Mouse (Mus musculus) midbrain, embryonic 14.5 days (tissue): ENCODE data around the gene Igf1r. TPM values are rescaled to one million over a fixed set of nuclear protein-coding genes. Genes with fewer than 3 reads are reported as not detected.

Source experiments
- ATAC-seq: fragments of 200-750 bp; cut with Nextera tagmentation; 2 replicates; pipeline ENCODE4 v1.8.0; 2017; ENCODE audit warnings: moderate number of reproducible peaks, moderate library complexity; ENCODE audit not compliant: low FRiP score, low TSS enrichment
- DNase-seq: peaks from one replicate; pipeline ENCODE4 v3.0.0-alpha.2; 2015
- H3K27ac ChIP-seq: fragments of 300-500 bp; sonication (generic); replicated peaks from 2 replicates; pipeline ENCODE4 v1.5.1; 2014; ENCODE audit warnings: mild to moderate bottlenecking, low read depth, low read length, moderate library complexity
- H3K27me3 ChIP-seq: fragments of 300-500 bp; sonication (generic); 2 replicates; pipeline ENCODE4 v1.6.1; 2014; ENCODE audit warnings: low read length, control low read depth, mixed read lengths; ENCODE audit not compliant: control insufficient read depth, insufficient read depth
- H3K36me3 ChIP-seq: fragments of 300-500 bp; sonication (generic); 2 replicates; pipeline ENCODE4 v1.6.1; 2014; ENCODE audit warnings: low read length, control low read depth; ENCODE audit not compliant: control insufficient read depth, insufficient read depth
- H3K4me1 ChIP-seq: fragments of 300-500 bp; sonication (generic); 2 replicates; pipeline ENCODE4 v1.6.1; 2014; ENCODE audit warnings: mild to moderate bottlenecking, antibody characterized with exemption, low read length, control low read depth; ENCODE audit not compliant: control insufficient read depth, insufficient read depth
- H3K4me2 ChIP-seq: fragments of 300-500 bp; sonication (generic); 2 replicates; pipeline ENCODE4 v1.6.1; 2014; ENCODE audit warnings: mild to moderate bottlenecking, low read length, moderate library complexity
- H3K4me3 ChIP-seq: fragments of 300-500 bp; sonication (generic); replicated peaks from 2 replicates; pipeline ENCODE4 v1.5.1; 2014; ENCODE audit warnings: low read depth, low read length
- H3K9ac ChIP-seq: fragments of 300-500 bp; sonication (generic); replicated peaks from 2 replicates; pipeline ENCODE4 v1.6.1; 2014; ENCODE audit warnings: mild to moderate bottlenecking, low read length, moderate library complexity
- H3K9me3 ChIP-seq: fragments of 300-500 bp; sonication (generic); 2 replicates; pipeline ENCODE4 v1.6.1; 2016; ENCODE audit warnings: low read length, control low read depth, mixed read lengths; ENCODE audit not compliant: control insufficient read depth
- WGBS: fragments of 180-500 bp; shearing (Covaris S2); extraction: QIAGEN DNeasy Blood & Tissue Kit; methylation state at CpG from one replicate; pipeline ENCODE4 v1.1.7; 2014; 5-methylcytosine and 5-hydroxymethylcytosine counted together
- polyA plus RNA-seq: library from polyadenylated mRNA; unstranded; fragments of >200 nt; fragmentation: Nextera tagmentation; extraction: Ambion mirVana; gene quantifications from 2 replicates; pipeline ENCODE4 v1.2.1, GENCODE M21; 2014

Igf1r gene
- polyA plus RNA-seq, 1 experiment from 2014 or later, result 25.8 TPM

DNA sequence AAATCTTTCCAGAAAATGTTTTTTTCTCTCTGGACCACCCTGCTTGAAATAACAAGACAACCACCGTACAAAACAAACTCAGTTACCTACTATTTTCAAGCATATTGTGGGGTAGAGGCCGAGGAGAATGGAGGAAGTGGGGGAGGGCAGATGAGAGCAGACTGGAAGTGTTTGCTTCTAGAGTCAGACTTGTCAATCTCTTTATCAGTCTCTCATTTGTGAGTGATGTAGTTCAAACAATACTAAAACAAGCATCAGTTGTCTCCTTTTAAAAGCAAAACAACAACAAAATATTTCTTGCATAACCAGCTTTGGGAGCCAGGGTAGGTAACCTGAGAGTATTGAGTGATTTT lies 150.5 kb downstream of the Igf1r start:
- H3K9me3 ChIP-seq, result no peaks in the 10 kb centered on the region
- 68% methylated on average over 2 of the region's 2 CpGs for WGBS
- ATAC-seq, result no peak
- no peak overlapping the region for H3K4me3 ChIP-seq
- no peak overlapping the region for H3K9ac ChIP-seq
- H3K4me2 ChIP-seq, result no peak overlapping the region
- DNase-seq, result no peak
- no peak overlapping the region for H3K27ac ChIP-seq
- no peaks in the 10 kb centered on the region for H3K36me3 ChIP-seq
- peaks cover 4% of the 10 kb centered on the region; the same call in 1 of the 2 replicates for H3K4me1 ChIP-seq
- no peaks in the 10 kb centered on the region for H3K27me3 ChIP-seq

DNA sequence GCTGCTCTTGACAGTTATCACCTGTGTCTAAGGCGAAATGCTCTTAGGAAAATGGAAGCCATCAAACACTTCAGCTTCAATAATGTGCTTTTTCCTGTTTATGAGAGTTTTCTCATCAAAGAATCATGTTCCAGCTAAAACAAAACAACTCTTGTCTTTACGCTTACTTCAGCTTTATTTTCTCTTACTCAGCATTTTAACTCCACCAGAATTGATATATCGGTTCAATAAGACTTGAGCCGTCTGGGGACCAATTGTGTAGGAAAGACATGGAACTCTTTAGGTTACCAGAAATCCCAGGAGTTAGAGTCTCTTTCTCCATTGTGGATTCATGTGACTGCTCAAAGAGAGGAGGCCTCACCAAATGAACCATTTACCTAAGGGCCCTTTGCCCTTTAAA lies 158.9 kb downstream of the Igf1r start:
- H3K4me1 ChIP-seq, result no peaks in the 10 kb centered on the region
- no peak overlapping the region for H3K27ac ChIP-seq
- DNase-seq (no peak), ATAC-seq (no peak)
- H3K36me3 ChIP-seq, result no peaks in the 10 kb centered on the region
- H3K9me3 ChIP-seq, result no peaks in the 10 kb centered on the region
- 94% methylated on average over 4 of the region's 4 CpGs for WGBS
- H3K4me3 ChIP-seq, result no peak overlapping the region
- H3K4me2 ChIP-seq, result no peak overlapping the region
- H3K27me3 ChIP-seq, result no peaks in the 10 kb centered on the region
- H3K9ac ChIP-seq, result no peak overlapping the region

DNA sequence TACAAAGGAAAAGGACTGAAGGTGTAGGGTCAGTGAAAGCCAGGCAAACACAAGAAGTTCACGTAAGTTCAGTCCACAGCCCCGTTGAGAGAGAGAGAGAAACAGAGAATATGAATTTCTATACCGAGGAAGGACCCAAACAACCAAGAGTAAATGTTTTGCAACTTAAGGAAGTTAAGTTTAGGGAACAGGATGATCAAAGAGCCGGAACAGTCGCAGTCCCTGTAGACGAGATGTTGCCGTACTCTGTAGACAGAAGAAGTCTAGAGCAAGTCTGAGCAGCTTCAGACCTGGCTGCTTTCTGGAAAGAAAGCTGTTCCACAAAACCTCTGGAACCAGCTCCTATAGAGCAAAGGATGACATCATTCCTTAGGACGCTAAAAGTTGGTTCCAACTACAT lies 160.0 kb downstream of the Igf1r start:
- Histone ChIP-seq H3K4me3 (no peak overlapping the region), H3K9ac (no peak overlapping the region), H3K27ac (no peak overlapping the region), H3K27me3 (no peaks in the 10 kb centered on the region), H3K36me3 (no peaks in the 10 kb centered on the region), H3K4me1 (no peaks in the 10 kb centered on the region), H3K9me3 (no peaks in the 10 kb centered on the region), H3K4me2 (no peak overlapping the region)
- ATAC-seq, result no peak
- 94% methylated on average over 8 of the region's 8 CpGs for WGBS
- DNase-seq, result no peak

DNA sequence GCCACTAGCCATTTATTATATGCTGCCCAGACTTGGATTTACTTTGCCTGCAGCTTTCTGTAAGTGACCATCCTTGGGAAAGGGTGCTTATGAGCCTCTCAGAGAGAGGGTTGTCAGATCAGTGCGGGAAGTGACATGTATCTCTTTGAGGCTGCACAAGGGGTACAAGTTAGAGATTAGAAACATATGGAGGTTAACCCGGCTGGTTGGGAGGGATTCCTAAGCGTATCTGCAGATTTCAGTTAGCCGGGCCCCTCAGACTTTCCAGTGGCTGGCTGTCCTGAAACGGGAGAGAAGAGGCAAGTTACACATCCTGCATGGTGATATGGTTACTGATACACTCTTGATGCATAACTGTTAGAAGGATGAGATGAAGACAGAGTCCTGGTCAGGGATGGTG lies 161.7 kb downstream of the Igf1r start:
- DNase-seq, result no peak
- H3K27me3 ChIP-seq, result no peaks in the 10 kb centered on the region

DNA sequence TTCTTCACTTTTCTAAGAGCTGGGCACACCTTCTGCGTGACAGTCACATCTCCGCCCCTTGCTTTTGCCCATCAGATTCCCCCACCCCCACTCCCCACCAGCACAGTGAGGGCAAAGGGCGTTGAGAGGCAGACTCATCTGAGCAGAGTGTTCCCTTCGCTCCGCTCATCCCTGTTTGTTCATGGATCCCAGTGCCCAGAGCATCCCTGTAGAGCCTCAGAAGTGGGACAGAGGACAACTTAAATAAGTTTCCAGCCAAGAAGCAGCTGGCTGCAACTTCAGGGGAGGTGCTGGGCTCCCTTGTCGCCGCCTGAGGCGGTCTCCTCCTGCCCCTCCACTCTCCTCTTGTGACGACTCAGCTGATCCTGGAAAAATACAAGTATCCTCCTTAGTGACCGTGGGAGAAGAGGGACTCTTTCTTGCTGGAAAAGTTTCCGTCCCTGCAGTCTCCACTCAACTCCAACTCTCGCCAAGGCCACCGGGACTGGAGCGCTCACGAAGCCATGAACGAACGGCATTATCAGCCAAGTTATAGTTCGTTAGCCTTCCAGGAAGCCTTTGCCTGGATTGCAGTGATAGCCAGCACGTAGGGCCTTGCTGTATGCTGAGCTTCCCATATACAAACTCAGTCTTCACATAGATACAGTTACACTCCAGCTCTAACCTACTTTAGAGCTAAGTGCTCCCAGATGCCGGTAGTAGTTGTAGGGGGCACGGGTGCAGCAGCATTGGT lies 162.5 kb downstream of the Igf1r start:
- Histone ChIP-seq H3K4me1 (no peaks in the 10 kb centered on the region), H3K4me2 (no peak overlapping the region), H3K4me3 (no peak overlapping the region), H3K9ac (no peak overlapping the region), H3K27ac (no peak overlapping the region), H3K9me3 (no peaks in the 10 kb centered on the region), H3K36me3 (no peaks in the 10 kb centered on the region), H3K27me3 (no peaks in the 10 kb centered on the region)
- DNase-seq (no peak), ATAC-seq (no peak)
- 84% methylated on average over 21 of the region's 21 CpGs for WGBS

More for the DNA sequence above, 161.7 kb downstream of the Igf1r start:
- no peaks in the 10 kb centered on the region for H3K9me3 ChIP-seq
- no peak overlapping the region for H3K9ac ChIP-seq
- H3K27ac ChIP-seq, result no peak overlapping the region
- H3K4me3 ChIP-seq, result no peak overlapping the region
- H3K36me3 ChIP-seq, result no peaks in the 10 kb centered on the region
- no peak overlapping the region for H3K4me2 ChIP-seq
- ATAC-seq, result no peak
- WGBS, result 76% methylated on average over 5 of the region's 5 CpGs
- no peaks in the 10 kb centered on the region for H3K4me1 ChIP-seq

DNA sequence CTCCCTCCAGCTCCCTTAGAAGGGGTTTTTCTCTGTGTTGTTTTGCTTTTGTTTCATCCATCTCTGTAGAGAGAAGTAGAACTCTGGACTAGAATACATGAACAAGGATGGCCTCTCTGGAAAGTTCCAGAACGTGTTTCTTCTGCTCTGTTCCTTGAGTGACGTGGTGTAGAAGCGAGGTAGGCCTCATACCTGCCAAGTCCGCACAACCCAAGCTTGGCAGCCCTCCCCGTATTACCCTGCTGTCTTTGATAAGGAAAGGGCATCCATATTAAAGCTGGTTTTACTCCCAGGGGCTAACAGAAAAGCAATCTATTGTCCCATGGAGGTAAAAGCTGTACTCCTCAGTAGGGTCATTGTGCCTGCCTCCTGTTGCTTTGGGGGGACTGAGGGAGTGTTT lies 164.9 kb downstream of the Igf1r start:
- Histone ChIP-seq H3K9ac (no peak overlapping the region), H3K9me3 (no peaks in the 10 kb centered on the region), H3K4me1 (no peaks in the 10 kb centered on the region), H3K4me3 (no peak overlapping the region), H3K27ac (no peak overlapping the region), H3K27me3 (no peaks in the 10 kb centered on the region), H3K36me3 (no peaks in the 10 kb centered on the region), H3K4me2 (no peak overlapping the region)
- no peak for ATAC-seq
- no peak for DNase-seq
- WGBS, result 63% methylated on average over 5 of the region's 5 CpGs

DNA sequence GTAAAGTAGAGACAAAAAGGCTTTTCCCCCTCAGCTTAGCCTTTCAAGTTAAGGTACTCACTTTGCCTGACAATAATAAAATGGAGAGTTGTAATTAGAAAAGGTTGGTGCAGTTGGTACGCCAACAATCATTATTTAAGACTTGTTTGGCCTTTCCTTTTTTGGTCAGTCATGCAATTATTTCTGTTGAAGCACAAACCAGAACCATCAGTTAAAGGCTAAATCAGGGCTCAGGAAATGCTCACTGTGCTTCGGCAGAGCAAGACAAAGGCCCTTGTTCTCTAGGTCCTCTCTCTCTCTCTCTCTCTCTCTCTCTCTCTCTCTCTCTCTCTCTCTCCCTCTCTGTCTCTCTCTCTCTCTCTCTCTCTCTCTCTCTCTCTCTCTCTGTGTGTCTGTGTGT lies 165.4 kb downstream of the Igf1r start:
- Histone ChIP-seq H3K4me3 (no peak overlapping the region), H3K9me3 (no peaks in the 10 kb centered on the region), H3K27ac (no peak overlapping the region), H3K4me1 (no peaks in the 10 kb centered on the region), H3K4me2 (no peak overlapping the region), H3K27me3 (no peaks in the 10 kb centered on the region), H3K9ac (no peak overlapping the region), H3K36me3 (no peaks in the 10 kb centered on the region)
- WGBS, result 46% methylated on average over 2 of the region's 2 CpGs
- ATAC-seq (no peak), DNase-seq (no peak)

DNA sequence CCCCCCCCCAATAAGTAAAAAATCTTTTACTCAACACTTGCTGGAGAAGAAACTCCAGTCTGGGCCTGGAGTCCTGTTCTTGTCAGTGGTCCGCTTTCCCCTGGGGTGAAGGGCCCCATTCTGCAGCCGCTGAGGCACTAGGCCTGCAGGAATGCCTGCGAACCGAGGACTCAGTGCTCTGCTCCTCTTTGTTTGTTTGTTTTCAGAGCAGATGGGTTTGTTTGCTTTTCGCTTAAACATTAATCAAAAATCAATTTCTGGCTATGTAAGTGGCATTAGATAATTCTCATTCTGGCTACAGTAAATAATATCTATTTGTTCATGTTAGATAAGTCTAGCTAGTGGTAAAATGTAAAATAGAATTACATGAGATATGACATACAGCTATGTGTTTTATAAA lies 167.0 kb downstream of the Igf1r start:
- no peaks in the 10 kb centered on the region for H3K9me3 ChIP-seq
- no peak for DNase-seq
- H3K4me3 ChIP-seq, result no peak overlapping the region
- no peaks in the 10 kb centered on the region for H3K27me3 ChIP-seq
- ATAC-seq, result no peak
- no peaks in the 10 kb centered on the region for H3K36me3 ChIP-seq
- H3K4me2 ChIP-seq, result no peak overlapping the region
- H3K27ac ChIP-seq, result no peak overlapping the region
- WGBS, result 76% methylated on average over 5 of the region's 5 CpGs
- H3K9ac ChIP-seq, result no peak overlapping the region
- no peaks in the 10 kb centered on the region for H3K4me1 ChIP-seq

DNA sequence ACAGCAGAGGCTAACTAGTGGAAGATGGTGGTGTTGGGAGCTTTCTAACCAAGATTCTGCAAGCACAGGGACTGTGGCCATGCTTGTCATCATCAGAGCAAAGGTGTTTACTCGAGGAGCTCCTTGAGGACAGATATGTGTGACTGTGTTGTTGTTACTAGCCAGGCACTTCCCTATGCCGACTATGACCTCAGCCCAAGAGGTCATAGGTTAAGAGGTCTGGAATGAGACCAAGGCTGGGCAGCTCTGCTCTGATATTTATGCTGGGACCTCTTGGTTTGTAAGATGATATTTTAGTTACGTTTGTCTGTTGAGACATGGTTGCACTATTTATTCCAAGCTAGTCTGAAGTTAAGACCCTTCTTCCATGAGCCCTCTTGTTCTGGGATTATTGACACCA lies 169.8 kb downstream of the Igf1r start:
- no peak overlapping the region for H3K9ac ChIP-seq
- H3K27ac ChIP-seq, result no peak overlapping the region
- no peaks in the 10 kb centered on the region for H3K36me3 ChIP-seq
- 83% methylated on average over 3 of the region's 3 CpGs for WGBS
- H3K4me2 ChIP-seq, result no peak overlapping the region
- no peaks in the 10 kb centered on the region for H3K27me3 ChIP-seq
- no peaks in the 10 kb centered on the region for H3K9me3 ChIP-seq
- no peak overlapping the region for H3K4me3 ChIP-seq
- ATAC-seq (no peak), DNase-seq (no peak)
- H3K4me1 ChIP-seq, result peaks cover 2% of the 10 kb centered on the region; the same call in 1 of the 2 replicates
